ENCODE assay signal across 8 mouse cellular contexts in genomic region chr1:69685890-69686490, GRCm38 (mm10). TPM values are rescaled to one million over a fixed set of nuclear protein-coding genes. Genes with fewer than 3 reads are reported as not detected.
A peak's percentile ranks its signal among the peaks of the same experiment; 100 is the strongest.
DNase-seq lines count a peak whose midpoint lies in the region; ATAC-seq and TF ChIP-seq lines count a peak whose summit lies in the region.

No protein-coding gene starts in this region.

- no peak overlapping the region for H3K27ac ChIP-seq in kidney, adult 2 months (ENCODE audit: insufficient read depth, low read depth, low read length)
- no peak overlapping the region for H3K27ac ChIP-seq in bone marrow, adult 2 months (ENCODE audit: control insufficient read depth, insufficient read depth, low read depth, low read length, poor library complexity)
- H3K27ac ChIP-seq in heart, postnatal 0 days (ENCODE audit: low read depth) = peak overlapping the region; percentile 96; the same call in 1 of the 2 replicates

- H3K4me3 ChIP-seq in kidney, adult 2 months (ENCODE audit: insufficient read depth, low read depth, low read length) = peak overlapping the region; percentile 52
- peak overlapping the region; percentile 52 for H3K4me3 ChIP-seq in bone marrow, adult 2 months (replicated peaks; ENCODE audit: control insufficient read depth, low read depth, low read length)
- H3K4me3 ChIP-seq in heart, postnatal 0 days (ENCODE audit: low read depth, low read length) = peak overlapping the region; percentile 94

- TF ChIP-seq EP300 in heart, postnatal 0 days (IDR thresholded peaks at IDR 0.05; ENCODE audit: low read depth) = no peak

- no peak for TF ChIP-seq POLR2A in kidney, adult 2 months (IDR thresholded peaks at IDR 0.05; ENCODE audit: low read depth, low read length)
- no peak for TF ChIP-seq POLR2A in bone marrow, adult 2 months (IDR thresholded peaks at IDR 0.05; ENCODE audit: borderline replicate concordance, control insufficient read depth, low read depth, low read length)

- H3K36me3 ChIP-seq in kidney, adult 2 months (ENCODE audit: control insufficient read depth, insufficient read depth, low read length) = no peaks in the 10 kb centered on the region
- no peaks in the 10 kb centered on the region for H3K36me3 ChIP-seq in heart, postnatal 0 days (replicated peaks; ENCODE audit: control insufficient read depth, insufficient read depth, low read length)

- no peaks in the 10 kb centered on the region for H3K4me1 ChIP-seq in kidney, adult 2 months (ENCODE audit: control insufficient read depth, insufficient read depth, low read length)
- no peaks in the 10 kb centered on the region; the same call in 1 of the 2 replicates for H3K4me1 ChIP-seq in bone marrow, adult 2 months (ENCODE audit: control insufficient read depth, insufficient read depth, low read length)
- H3K4me1 ChIP-seq in heart, postnatal 0 days (ENCODE audit: control insufficient read depth, insufficient read depth) = peaks cover 7% of the 10 kb centered on the region; the same call in 1 of the 2 replicates

- no peaks in the 10 kb centered on the region for H3K9me3 ChIP-seq in heart, postnatal 0 days (replicated peaks; ENCODE audit: control insufficient read depth, low read length)

- no peaks in the 10 kb centered on the region for H3K27me3 ChIP-seq in kidney, adult 2 months (replicated peaks; ENCODE audit: control insufficient read depth, insufficient read depth, low read length)
- H3K27me3 ChIP-seq in heart, postnatal 0 days (ENCODE audit: control insufficient read depth, insufficient read depth, low read length) = no peaks in the 10 kb centered on the region

- TF ChIP-seq CTCF in kidney, adult 2 months (conservative IDR thresholded peaks at IDR 0.05; ENCODE audit: insufficient read depth, insufficient read length, low read depth, low read length) = no peak
- TF ChIP-seq CTCF in bone marrow, adult 2 months (IDR thresholded peaks at IDR 0.05; ENCODE audit: control insufficient read depth, insufficient read depth, low read length) = no peak
- no peak for TF ChIP-seq CTCF in heart, postnatal 0 days (IDR thresholded peaks at IDR 0.05; ENCODE audit: low read depth)

- peak overlapping the region; percentile 92 for H3K4me2 ChIP-seq in heart, postnatal 0 days (ENCODE audit: low read depth, low read length)

- ATAC-seq in heart, postnatal 0 days (ENCODE audit: insufficient read depth, low read depth) = no peak

- DNase-seq in kidney, adult 2 months = peak; percentile 2
- DNase-seq in kidney, postnatal 14 days = no peak
- DNase-seq in heart, postnatal 0 days (ENCODE audit: low spot score) = peak; percentile 17
- peak; percentile 7 for DNase-seq in lung, postnatal 36 days
- no peak for DNase-seq in testis, postnatal 14 days (ENCODE audit: low spot score)
- no peak for DNase-seq in ovary, postnatal 14 days (ENCODE audit: low spot score)
- no peak for DNase-seq in cerebellum, adult 11 months

- peak overlapping the region; percentile 61 for H3K9ac ChIP-seq in heart, postnatal 0 days (replicated peaks; ENCODE audit: low read depth, low read length)

- WGBS in kidney, adult 2 months = under 1% methylated on average over 12 of the region's 15 CpGs
- under 1% methylated on average over 15 of the region's 15 CpGs for WGBS in bone marrow, adult 2 months
- 2% methylated on average over 14 of the region's 15 CpGs for WGBS in heart, postnatal 0 days

RNA-seq across cellular contexts. Expression of gene Ikzf2, which starts 1.1 kb away (rescaled TPM):
- polyA plus RNA-seq in kidney, adult 2 months (2012; rRNA removed) = 0.75 and 1.5 TPM in 2 replicates
- polyA plus RNA-seq in bone marrow, adult 2 months (2011; ENCODE audit: insufficient read depth, insufficient read length, low replicate concordance, missing spikeins) = 0.92 and 1.4 TPM in 2 replicates
- total RNA-seq in heart, postnatal 0 days (2014; rRNA removed; ENCODE audit: low replicate concordance) = 3.3 and 4.7 TPM in 2 replicates
- polyA plus RNA-seq in heart, postnatal 0 days (2015; fragmentation: Nextera tagmentation; extraction: Ambion mirVana) = 1.3 and 1.7 TPM in 2 replicates

Comparison
In these comparisons a context has a peak if more than half of its experiments do, and no peak if none do; other contexts are left out.
1. DNase-seq: peak in kidney, adult 2 months (single experiment), heart, postnatal 0 days (single experiment) and lung, postnatal 36 days (single experiment); none in kidney, postnatal 14 days (single experiment), testis, postnatal 14 days (single experiment), ovary, postnatal 14 days (single experiment) and cerebellum, adult 11 months (single experiment).
2. Peak in every context shown above with its lines, with median percentiles within 50 percentile points of each other: H3K4me3 ChIP-seq.